Mouse (Mus musculus): ENCODE results near the gene Rev1.

DNA sequence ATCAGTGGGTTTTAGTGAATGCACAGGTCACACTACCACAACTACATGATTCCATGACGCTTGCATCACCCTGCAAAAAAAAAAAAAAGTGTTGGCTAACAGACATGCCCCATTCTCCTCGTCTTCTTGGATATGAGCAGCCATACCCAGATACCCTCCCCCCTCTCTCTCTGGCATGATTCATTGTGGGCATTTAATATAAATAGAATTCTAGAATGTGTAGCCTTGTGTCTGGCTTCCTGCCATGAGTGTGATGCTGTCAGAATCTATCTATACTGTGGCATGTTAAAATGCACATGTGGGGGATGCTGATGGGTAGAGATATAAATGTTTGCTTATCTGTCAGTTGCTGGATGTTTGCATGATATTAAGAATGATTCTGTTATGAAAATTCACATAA is 36.1 kb upstream of the Rev1 start:
- TF ChIP-seq POLR2A (IDR thresholded peaks at IDR 0.05; ENCODE audit: borderline replicate concordance, low read depth, low read length) (no peak), CTCF (IDR thresholded peaks at IDR 0.05; ENCODE audit: low read depth, low read length) (no peak)
